Mouse (Mus musculus): Measurements from ENCODE around the gene Susd6.

Gene Susd6

GRCm38 (mm10) chr12:80789849-80790694, at the start of gene Susd6:
Susd6 (plus strand) TSS chr12:80790510.
- DNase-seq (ENCODE audit: low read depth in 1 of 2, low spot score in 2 of 2) = peak; percentile 96 to 99

GRCm38 (mm10) chr12:80744614-80745013, 45.7 kb upstream of the Susd6 start:
- DNase-seq (ENCODE audit: low read depth in 1 of 2, low spot score in 2 of 2) = no peak

GRCm38 (mm10) chr12:80746031-80746813, 44.1 kb upstream of the Susd6 start:
- DNase-seq (ENCODE audit: low read depth in 1 of 2, low spot score in 2 of 2) = no peak

GRCm38 (mm10) chr12:80751556-80751955, 38.8 kb upstream of the Susd6 start:
- DNase-seq (ENCODE audit: low read depth in 1 of 2, low spot score in 2 of 2) = no peak

- peak in 1 of 2 experiments; percentile 2 for DNase-seq (ENCODE audit: low read depth in 1 of 2, low spot score in 2 of 2)
Observed at GRCm38 (mm10) chr12:80757751-80758558, 32.4 kb upstream of the Susd6 start.

GRCm38 (mm10) chr12:80758559-80759386, 31.5 kb upstream of the Susd6 start:
- no peak for DNase-seq (ENCODE audit: low read depth in 1 of 2, low spot score in 2 of 2)

- DNase-seq (ENCODE audit: low read depth in 1 of 2, low spot score in 2 of 2) = no peak
Observed at GRCm38 (mm10) chr12:80759387-80759712, 31.0 kb upstream of the Susd6 start.

- no peak for DNase-seq (ENCODE audit: low read depth in 1 of 2, low spot score in 2 of 2)
Observed at GRCm38 (mm10) chr12:80759713-80760395, 30.5 kb upstream of the Susd6 start.

- peak in 1 of 2 experiments; percentile 47 for DNase-seq (ENCODE audit: low read depth in 1 of 2, low spot score in 2 of 2)
Observed at GRCm38 (mm10) chr12:80760396-80760801, 29.9 kb upstream of the Susd6 start, which contains the start of gene Ccdc177. Ccdc177 (minus strand) TSS chr12:80760687.

- no peak for DNase-seq (ENCODE audit: low read depth in 1 of 2, low spot score in 2 of 2)
Observed at GRCm38 (mm10) chr12:80762982-80763381, 27.3 kb upstream of the Susd6 start.

- no peak for DNase-seq (ENCODE audit: low read depth in 1 of 2, low spot score in 2 of 2)
Observed at GRCm38 (mm10) chr12:80764116-80764515, 26.2 kb upstream of the Susd6 start.

- peak in 1 of 2 experiments; percentile 45 for DNase-seq (ENCODE audit: low read depth in 1 of 2, low spot score in 2 of 2)
Observed at GRCm38 (mm10) chr12:80769697-80770096, 20.6 kb upstream of the Susd6 start.

- no peak for DNase-seq (ENCODE audit: low read depth in 1 of 2, low spot score in 2 of 2)
Observed at GRCm38 (mm10) chr12:80774786-80775185, 15.5 kb upstream of the Susd6 start.

- DNase-seq (ENCODE audit: low read depth in 1 of 2, low spot score in 2 of 2) = no peak
Observed at GRCm38 (mm10) chr12:80776046-80776634, 14.2 kb upstream of the Susd6 start.

- DNase-seq (ENCODE audit: low read depth in 1 of 2, low spot score in 2 of 2) = no peak
Observed at GRCm38 (mm10) chr12:80778188-80778936, 11.9 kb upstream of the Susd6 start.

- no peak for DNase-seq (ENCODE audit: low read depth in 1 of 2, low spot score in 2 of 2)
Observed at GRCm38 (mm10) chr12:80779760-80780159, 10.6 kb upstream of the Susd6 start.

GRCm38 (mm10) chr12:80782190-80782589, 8.1 kb upstream of the Susd6 start:
- no peak for DNase-seq (ENCODE audit: low read depth in 1 of 2, low spot score in 2 of 2)

GRCm38 (mm10) chr12:80782892-80783291, 7.4 kb upstream of the Susd6 start:
- no peak for DNase-seq (ENCODE audit: low read depth in 1 of 2, low spot score in 2 of 2)

- DNase-seq (ENCODE audit: low read depth in 1 of 2, low spot score in 2 of 2) = no peak
Observed at GRCm38 (mm10) chr12:80783889-80784288, 6.4 kb upstream of the Susd6 start.

All from monocyte, adult 2 months (primary cell).